Mouse (Mus musculus) G1E (cell line): ENCODE data around the gene Ccr3.

Source experiments
- CTCF ChIP-seq: IDR thresholded peaks from 2 replicates; pipeline ENCODE4 v1.5.1; 2012; ENCODE audit warnings: low read depth, low read length, inconsistent platforms, mixed read lengths
- GATA1 ChIP-seq: IDR thresholded peaks from 2 replicates; pipeline ENCODE4 v1.6.1; 2012; ENCODE audit warnings: borderline replicate concordance, low read length, inconsistent platforms, mixed read lengths
- GATA2 ChIP-seq: IDR thresholded peaks from 2 replicates; pipeline ENCODE4 v1.6.1; 2012; ENCODE audit warnings: low read depth, low read length, inconsistent platforms, borderline replicate concordance
- POLR2AphosphoS5 ChIP-seq: IDR thresholded peaks from 2 replicates; pipeline ENCODE4 v1.6.1; 2012; ENCODE audit warnings: low read depth, low read length, inconsistent platforms; ENCODE audit not compliant: insufficient replicate concordance
- TAL1 ChIP-seq: conservative IDR thresholded peaks from 2 replicates; pipeline ENCODE4 v1.6.1; 2012; ENCODE audit warnings: low read depth, low read length, inconsistent platforms, mixed read lengths

- TF ChIP-seq CTCF = no peak
- TF ChIP-seq POLR2AphosphoS5 = no peak
- TF ChIP-seq GATA1 = no peak
- TF ChIP-seq TAL1 = no peak; the same call in 1 of the 2 replicates
- no peak for TF ChIP-seq GATA2
Observed at GRCm38 (mm10) chr9:124059660-124060352, 38.0 kb downstream of the Ccr3 start.
